Mouse (Mus musculus) midbrain, postnatal 0 days (tissue): ENCODE results near the gene Arl13b. TPM values are rescaled to one million over a fixed set of nuclear protein-coding genes. Genes with fewer than 3 reads are reported as not detected.

Experiments used
- ATAC-seq: fragments of 200-750 bp; cut with Nextera tagmentation; 2 replicates; pipeline ENCODE4 v1.8.0; 2017; ENCODE audit warnings: moderate number of reproducible peaks, mild to moderate bottlenecking, moderate TSS enrichment, moderate library complexity; ENCODE audit not compliant: low FRiP score
- DNase-seq: peaks from one replicate; pipeline ENCODE4 v3.0.0-alpha.2; 2015; ENCODE audit warnings: low spot score
- H3K27ac ChIP-seq: fragments of 300-500 bp; sonication (generic); 2 replicates; pipeline ENCODE4 v1.5.1; 2014; ENCODE audit warnings: low read depth, mild to moderate bottlenecking, low read length, mixed read lengths
- H3K27me3 ChIP-seq: fragments of 300-500 bp; sonication (generic); 2 replicates; pipeline ENCODE4 v1.6.1; 2014; ENCODE audit warnings: low read length, control low read depth, mixed read lengths; ENCODE audit not compliant: insufficient read depth
- H3K36me3 ChIP-seq: fragments of 300-500 bp; sonication (generic); 2 replicates; pipeline ENCODE4 v1.6.1; 2014; ENCODE audit warnings: low read length, control low read depth, mixed read lengths; ENCODE audit not compliant: insufficient read depth
- H3K4me1 ChIP-seq: fragments of 300-500 bp; sonication (generic); 2 replicates; pipeline ENCODE4 v1.6.1; 2014; ENCODE audit warnings: mild to moderate bottlenecking, control low read depth, antibody characterized with exemption, low read length, mixed read lengths; ENCODE audit not compliant: insufficient read depth
- H3K4me2 ChIP-seq: fragments of 300-500 bp; sonication (generic); 2 replicates; pipeline ENCODE4 v1.6.1; 2014; ENCODE audit warnings: low read depth, mild to moderate bottlenecking, low read length, mixed read lengths; ENCODE audit not compliant: poor library complexity, severe bottlenecking
- H3K4me3 ChIP-seq: fragments of 300-500 bp; sonication (generic); 2 replicates; pipeline ENCODE4 v1.5.1; 2014; ENCODE audit warnings: low read depth, mild to moderate bottlenecking, low read length, moderate library complexity
- H3K9ac ChIP-seq: fragments of 300-500 bp; sonication (generic); replicated peaks from 2 replicates; pipeline ENCODE4 v1.6.1; 2014; ENCODE audit warnings: mild to moderate bottlenecking, low read length, moderate library complexity, mixed read lengths; ENCODE audit not compliant: poor library complexity, severe bottlenecking
- H3K9me3 ChIP-seq: fragments of 300-500 bp; sonication (generic); 2 replicates; pipeline ENCODE4 v1.6.1; 2016; ENCODE audit warnings: low read length, control low read depth
- CTCF ChIP-seq: IDR thresholded peaks from 2 replicates; pipeline ENCODE4 v1.5.1; 2016; ENCODE audit warnings: antibody characterized with exemption, mild to moderate bottlenecking
- WGBS: fragments of 180-500 bp; shearing (Covaris S2); extraction: QIAGEN DNeasy Blood & Tissue Kit; methylation state at CpG from one replicate; pipeline ENCODE4 v1.1.7; 2014; 5-methylcytosine and 5-hydroxymethylcytosine counted together
- polyA plus RNA-seq: library from polyadenylated mRNA; unstranded; fragments of >200 nt; fragmentation: Nextera tagmentation; extraction: Ambion mirVana; gene quantifications from 2 replicates; pipeline ENCODE4 v1.2.1, GENCODE M21; 2015
- total RNA-seq: library from RNA; depleted of rRNA; stranded (reverse); fragments of >200 nt; gene quantifications from 2 replicates; pipeline ENCODE4 v1.2.3, GENCODE M21; 2014; rRNA removed

Arl13b gene
- total RNA-seq, result 11.3 and 13.6 TPM in 2 replicates
- polyA plus RNA-seq, result 10.0 and 11.5 TPM in 2 replicates

DNA sequence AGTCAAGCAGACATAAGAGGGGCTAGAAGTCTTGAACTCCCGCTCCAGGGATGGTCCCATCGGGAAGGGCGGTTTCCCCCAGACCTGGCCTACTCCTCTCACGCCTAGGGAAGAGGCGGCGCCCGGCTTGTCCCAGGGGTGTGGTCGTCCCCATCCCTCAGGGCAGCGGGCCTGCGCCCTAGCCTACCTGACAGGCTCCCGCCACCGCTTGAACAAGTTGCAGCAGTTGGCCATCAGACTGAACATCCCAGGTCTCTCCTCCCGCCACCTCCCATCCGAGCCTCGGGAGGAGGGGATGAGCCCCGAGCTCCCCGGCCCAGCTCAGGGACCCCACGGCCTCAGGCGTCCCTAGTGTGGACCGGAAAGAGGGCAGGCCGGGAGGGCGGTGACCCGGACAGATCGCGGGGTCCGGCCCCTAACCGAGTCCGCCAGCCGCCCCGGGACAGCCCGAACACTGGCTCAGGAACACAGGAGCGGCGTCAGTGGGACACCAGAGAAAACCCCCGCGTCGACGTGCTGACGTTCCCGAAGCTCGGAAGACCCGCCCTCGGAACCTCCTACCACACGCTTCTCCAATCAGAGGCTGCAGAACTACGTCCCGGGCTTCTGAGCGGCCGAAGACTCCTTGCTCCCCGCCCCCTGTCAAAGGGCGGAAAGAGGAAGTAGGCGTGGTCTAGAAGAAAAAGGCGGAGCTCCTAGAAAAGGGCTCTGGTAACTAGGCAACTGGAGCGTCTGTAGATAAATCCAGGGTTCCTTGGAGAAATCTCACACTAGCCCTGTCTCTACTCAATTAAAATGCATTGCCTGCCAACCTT lies at the start of gene Arl13b:
Gene Arl13b (minus strand): TSS at position 543 of the 815 bp plus-strand sequence.
- H3K9me3 ChIP-seq, result no peaks in the 10 kb centered on the region
- ATAC-seq (peak; percentile 100), DNase-seq (peak; percentile 99)
- H3K27me3 ChIP-seq, result no peaks in the 10 kb centered on the region
- peak within 1 kb of the TSS; percentile 95 for H3K4me3 ChIP-seq
- no peaks in the 10 kb centered on the region; the same call in 1 of the 2 replicates for H3K4me1 ChIP-seq
- no peak for TF ChIP-seq CTCF
- peak within 1 kb of the TSS; percentile 82 for H3K9ac ChIP-seq
- under 1% methylated on average over 52 of the region's 52 CpGs for WGBS
- H3K36me3 ChIP-seq, result no peaks in the 10 kb centered on the region
- peak within 1 kb of the TSS; percentile 34; the same call in 1 of the 2 replicates for H3K27ac ChIP-seq
- peak within 1 kb of the TSS; percentile 91 for H3K4me2 ChIP-seq

DNA sequence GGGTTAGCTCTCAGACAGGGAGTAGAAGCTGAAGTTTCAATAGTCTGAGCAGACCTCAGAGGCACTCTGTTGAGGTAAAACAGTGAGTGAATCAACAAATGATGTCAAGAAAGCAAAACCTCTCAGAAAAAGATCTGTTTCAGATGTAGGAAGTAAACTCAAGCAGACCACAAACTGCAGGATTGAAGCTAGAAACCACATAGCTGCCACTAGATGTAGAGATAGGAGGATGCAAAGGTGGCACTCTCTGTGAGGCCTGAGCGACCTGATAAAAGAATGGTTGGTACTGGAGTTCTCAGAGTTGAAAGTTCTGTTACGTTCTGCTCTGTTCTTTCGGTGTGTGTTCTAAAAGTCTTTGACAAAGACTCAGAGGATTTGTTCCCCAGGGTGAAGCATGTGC lies 49.0 kb upstream of the Arl13b start:
- no peak overlapping the region for H3K4me2 ChIP-seq
- no peak for DNase-seq
- no peaks in the 10 kb centered on the region for H3K27me3 ChIP-seq
- TF ChIP-seq CTCF, result no peak
- no peak overlapping the region for H3K27ac ChIP-seq
- H3K36me3 ChIP-seq, result no peaks in the 10 kb centered on the region
- H3K9ac ChIP-seq, result no peak overlapping the region
- ATAC-seq, result no peak
- H3K4me1 ChIP-seq, result no peaks in the 10 kb centered on the region
- no peaks in the 10 kb centered on the region for H3K9me3 ChIP-seq
- 79% methylated on average over 3 of the region's 3 CpGs for WGBS
- no peak overlapping the region for H3K4me3 ChIP-seq

DNA sequence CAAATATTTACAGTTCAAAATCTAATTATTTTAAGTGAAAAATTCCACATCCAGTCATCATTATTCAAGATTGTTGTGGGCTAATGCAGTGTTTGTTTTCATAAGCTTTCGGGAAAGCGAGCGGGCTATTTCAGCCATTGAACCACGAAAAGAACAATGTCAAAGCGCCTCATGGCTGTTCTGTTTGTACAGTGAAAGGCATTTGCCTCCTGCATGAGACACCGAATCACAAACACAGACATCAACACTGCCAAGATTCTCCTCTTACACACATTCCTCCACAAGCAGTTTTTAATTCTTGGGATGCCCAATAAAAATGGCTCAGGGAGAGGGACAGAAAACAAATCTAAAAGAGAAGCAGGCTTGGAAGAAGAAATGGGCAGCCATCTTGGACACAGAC lies 27.2 kb upstream of the Arl13b start:
- Histone ChIP-seq H3K4me3 (no peak overlapping the region), H3K27ac (no peak overlapping the region), H3K4me1 (no peaks in the 10 kb centered on the region), H3K36me3 (no peaks in the 10 kb centered on the region), H3K4me2 (no peak overlapping the region), H3K9ac (no peak overlapping the region), H3K27me3 (no peaks in the 10 kb centered on the region), H3K9me3 (no peaks in the 10 kb centered on the region)
- no peak for TF ChIP-seq CTCF
- WGBS, result 73% methylated on average over 6 of the region's 6 CpGs
- ATAC-seq (no peak), DNase-seq (no peak)

DNA sequence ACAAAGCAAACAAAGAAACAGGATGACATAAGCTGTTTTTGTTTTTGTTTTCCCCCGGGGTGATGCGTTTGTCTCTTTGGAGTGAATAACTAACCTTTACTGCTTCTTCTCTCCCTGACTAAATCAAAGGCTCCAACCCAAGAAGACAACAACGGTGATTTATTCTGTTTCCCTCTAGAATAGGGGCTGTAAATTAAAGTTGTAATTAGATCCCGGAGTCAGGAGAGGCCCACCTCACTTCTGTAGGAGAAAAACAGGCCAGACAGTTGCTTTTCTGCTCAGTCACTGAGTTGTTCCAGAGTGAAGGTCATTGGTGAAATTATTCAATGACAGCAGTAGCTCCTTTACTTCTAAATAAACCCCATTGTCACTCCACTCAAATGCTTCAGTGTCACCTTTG lies 26.3 kb upstream of the Arl13b start:
- ATAC-seq (no peak), DNase-seq (no peak)
- H3K4me3 ChIP-seq, result no peak overlapping the region
- no peaks in the 10 kb centered on the region for H3K27me3 ChIP-seq
- no peak overlapping the region for H3K9ac ChIP-seq
- WGBS, result 68% methylated on average over 4 of the region's 4 CpGs
- no peak overlapping the region for H3K27ac ChIP-seq
- H3K36me3 ChIP-seq, result no peaks in the 10 kb centered on the region
- H3K4me2 ChIP-seq, result no peak overlapping the region
- H3K4me1 ChIP-seq, result no peaks in the 10 kb centered on the region
- no peaks in the 10 kb centered on the region for H3K9me3 ChIP-seq
- no peak for TF ChIP-seq CTCF

DNA sequence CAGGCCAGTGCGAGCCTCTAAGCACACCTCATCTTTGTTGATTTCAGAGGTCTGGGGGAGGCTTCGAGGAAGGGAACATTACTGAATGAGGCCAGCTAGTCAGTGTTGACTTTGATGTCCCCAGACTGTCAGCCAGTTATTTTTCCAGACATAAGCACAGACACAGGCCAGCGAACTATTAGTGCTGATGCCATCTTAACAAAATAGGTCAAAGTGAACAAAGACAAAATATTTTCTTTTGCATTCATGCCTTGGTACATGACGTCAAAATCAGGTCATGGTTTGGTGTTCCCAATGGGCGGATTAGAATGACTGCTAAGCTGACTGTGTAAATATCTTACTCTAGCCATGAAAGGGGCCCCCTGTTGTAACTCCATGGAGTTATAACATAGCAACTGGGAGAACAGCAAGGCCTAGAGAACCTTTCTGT lies 25.9 kb upstream of the Arl13b start:
- Histone ChIP-seq H3K27ac (no peak overlapping the region), H3K9ac (no peak overlapping the region), H3K4me2 (no peak overlapping the region), H3K36me3 (no peaks in the 10 kb centered on the region), H3K4me1 (no peaks in the 10 kb centered on the region), H3K9me3 (no peaks in the 10 kb centered on the region), H3K27me3 (no peaks in the 10 kb centered on the region), H3K4me3 (no peak overlapping the region)
- no peak for DNase-seq
- no peak for TF ChIP-seq CTCF
- WGBS, result 56% methylated on average over 5 of the region's 5 CpGs
- ATAC-seq, result no peak

DNA sequence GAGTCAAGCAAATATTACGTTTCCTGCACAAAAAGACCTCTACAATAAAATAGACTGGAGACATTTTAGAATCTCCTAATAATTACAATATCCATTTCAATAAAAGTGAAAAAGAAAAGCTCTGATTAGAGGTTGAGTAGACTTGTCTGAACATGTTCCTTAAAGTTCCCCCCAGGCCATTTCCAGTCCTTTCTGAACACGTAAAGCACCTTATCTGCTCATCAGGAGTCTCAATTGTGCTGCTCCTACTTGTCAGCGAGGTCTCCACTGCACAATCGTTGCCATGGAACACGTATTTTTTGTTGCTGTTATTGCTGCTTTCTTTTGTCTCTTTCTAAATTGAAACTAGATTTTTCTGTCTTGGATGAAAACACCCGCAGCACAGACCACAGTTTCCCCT lies 14.6 kb upstream of the Arl13b start:
- Histone ChIP-seq H3K4me3 (no peak overlapping the region), H3K27me3 (no peaks in the 10 kb centered on the region), H3K9me3 (no peaks in the 10 kb centered on the region), H3K9ac (no peak overlapping the region), H3K4me1 (no peaks in the 10 kb centered on the region), H3K27ac (no peak overlapping the region), H3K4me2 (no peak overlapping the region), H3K36me3 (no peaks in the 10 kb centered on the region)
- ATAC-seq, result no peak
- no peak for TF ChIP-seq CTCF
- 52% methylated on average over 6 of the region's 6 CpGs for WGBS
- no peak for DNase-seq
